Mouse (Mus musculus) embryonic facial prominence, embryonic 15.5 days (tissue): ENCODE data around the gene Olfr1502. TPM values are rescaled to one million over a fixed set of nuclear protein-coding genes. Genes with fewer than 3 reads are reported as not detected.
"Not testable (repeated sequence)": the region's sequence is repeated elsewhere in the genome, so short reads cannot be mapped to it uniquely, and the experiment has no call there.

Experiments used
- ATAC-seq: fragments of 200-750 bp; cut with Nextera tagmentation; 2 replicates; pipeline ENCODE4 v1.8.0; 2017; ENCODE audit warnings: low read depth, moderate TSS enrichment; ENCODE audit not compliant: insufficient number of reproducible peaks, low FRiP score, low TSS enrichment
- H3K27ac ChIP-seq: fragments of 300-500 bp; sonication (generic); replicated peaks from 2 replicates; pipeline ENCODE4 v1.5.1; 2015; ENCODE audit warnings: mild to moderate bottlenecking, inconsistent platforms
- H3K27me3 ChIP-seq: fragments of 300-500 bp; sonication (generic); 2 replicates; pipeline ENCODE4 v1.6.1; 2015; ENCODE audit warnings: inconsistent platforms
- H3K36me3 ChIP-seq: fragments of 300-500 bp; sonication (generic); 2 replicates; pipeline ENCODE4 v1.6.1; 2015; ENCODE audit warnings: mild to moderate bottlenecking, inconsistent platforms
- H3K4me1 ChIP-seq: fragments of 300-500 bp; sonication (generic); 2 replicates; pipeline ENCODE4 v1.6.1; 2015; ENCODE audit warnings: inconsistent platforms
- H3K4me2 ChIP-seq: fragments of 300-500 bp; sonication (generic); replicated peaks from 2 replicates; pipeline ENCODE4 v1.6.1; 2015; ENCODE audit warnings: mild to moderate bottlenecking, inconsistent platforms
- H3K4me3 ChIP-seq: fragments of 300-500 bp; sonication (generic); replicated peaks from 2 replicates; pipeline ENCODE4 v1.5.1; 2015; ENCODE audit warnings: mild to moderate bottlenecking, inconsistent platforms
- H3K9ac ChIP-seq: fragments of 300-500 bp; sonication (generic); 2 replicates; pipeline ENCODE4 v1.6.1; 2015; ENCODE audit warnings: inconsistent platforms
- H3K9me3 ChIP-seq: fragments of 300-500 bp; sonication (generic); replicated peaks from 2 replicates; pipeline ENCODE4 v1.6.1; 2016; ENCODE audit warnings: inconsistent platforms
- WGBS: fragments of 180-500 bp; shearing (Covaris S2); methylation state at CpG from one replicate; pipeline ENCODE4 v1.1.7; 2015; 5-methylcytosine and 5-hydroxymethylcytosine counted together
- polyA plus RNA-seq: library from polyadenylated mRNA; unstranded; fragments of >200 nt; fragmentation: Nextera tagmentation; extraction: Ambion mirVana; gene quantifications from 2 replicates; pipeline ENCODE4 v1.2.1, GENCODE M21; 2015

Olfr1502 gene
- not detected in 2 replicates for polyA plus RNA-seq

GRCm38 (mm10) chr19:13861495-13861894 lies at the start of gene Olfr1502:
Gene Olfr1502, plus strand, starts transcription at chr19:13861795.
- no peaks in the 10 kb centered on the region for H3K36me3 ChIP-seq
- H3K4me1 ChIP-seq = no peaks in the 10 kb centered on the region
- 89% methylated on average over 1 of the region's 1 CpGs for WGBS
- no peak within 1 kb of the TSS for H3K27ac ChIP-seq
- no peak within 1 kb of the TSS for H3K9ac ChIP-seq
- no peaks in the 10 kb centered on the region for H3K27me3 ChIP-seq
- no peak for ATAC-seq
- H3K4me2 ChIP-seq = no peak within 1 kb of the TSS
- no peaks in the 10 kb centered on the region for H3K9me3 ChIP-seq
- H3K4me3 ChIP-seq = no peak within 1 kb of the TSS

GRCm38 (mm10) chr19:13812823-13813222 lies 48.8 kb upstream of the Olfr1502 start:
- no peak overlapping the region for H3K9ac ChIP-seq
- H3K4me1 ChIP-seq = no peaks in the 10 kb centered on the region
- H3K27ac ChIP-seq = no peak overlapping the region
- H3K27me3 ChIP-seq = no peaks in the 10 kb centered on the region
- 56% methylated on average over 2 of the region's 2 CpGs for WGBS
- H3K9me3 ChIP-seq = no peaks in the 10 kb centered on the region
- H3K36me3 ChIP-seq = no peaks in the 10 kb centered on the region
- no peak for ATAC-seq
- H3K4me3 ChIP-seq = no peak overlapping the region
- H3K4me2 ChIP-seq = no peak overlapping the region

DNA sequence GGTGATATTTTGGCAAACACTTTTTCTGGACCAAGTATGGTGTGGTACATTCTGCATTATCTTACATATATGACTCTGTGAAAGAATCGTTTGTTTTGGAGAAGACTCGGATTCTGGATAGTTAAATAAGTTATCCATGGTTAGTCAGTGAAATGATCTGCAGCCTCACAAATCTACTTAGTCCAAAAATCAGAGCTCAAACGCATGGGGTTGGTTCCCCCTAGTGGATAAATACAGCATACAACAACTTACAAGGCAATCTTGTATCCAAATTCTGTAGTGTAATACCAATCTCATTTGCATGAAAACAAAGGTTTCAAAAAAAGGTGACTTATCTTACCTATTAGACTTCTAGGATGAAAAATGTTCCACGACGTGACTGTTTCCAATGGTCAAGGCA lies 42.8 kb upstream of the Olfr1502 start:
- no peak overlapping the region for H3K9ac ChIP-seq
- WGBS = 28% methylated on average over 5 of the region's 5 CpGs
- H3K4me2 ChIP-seq = no peak overlapping the region
- H3K9me3 ChIP-seq = no peaks in the 10 kb centered on the region
- H3K36me3 ChIP-seq = no peaks in the 10 kb centered on the region
- H3K4me3 ChIP-seq = no peak overlapping the region
- no peak overlapping the region for H3K27ac ChIP-seq
- ATAC-seq = no peak
- H3K4me1 ChIP-seq = no peaks in the 10 kb centered on the region
- H3K27me3 ChIP-seq = no peaks in the 10 kb centered on the region

- Histone ChIP-seq H3K9me3 (no peaks in the 10 kb centered on the region), H3K9ac (no peak within 1 kb of the TSS), H3K27me3 (no peaks in the 10 kb centered on the region), H3K4me1 (no peaks in the 10 kb centered on the region), H3K4me3 (no peak within 1 kb of the TSS), H3K4me2 (no peak within 1 kb of the TSS), H3K27ac (no peak within 1 kb of the TSS), H3K36me3 (no peaks in the 10 kb centered on the region)
- ATAC-seq = no peak
Measured at GRCm38 (mm10) chr19:13819347-13819746, 42.2 kb upstream of the Olfr1502 start, which contains the start of gene Olfr1499. Gene Olfr1499, minus strand, starts transcription at chr19:13819447.

- no peaks in the 10 kb centered on the region for H3K4me1 ChIP-seq
- H3K4me3 ChIP-seq = no peak overlapping the region
- no peak overlapping the region for H3K27ac ChIP-seq
- 53% methylated on average over 5 of the region's 5 CpGs for WGBS
- H3K27me3 ChIP-seq = no peaks in the 10 kb centered on the region
- H3K9ac ChIP-seq = no peak overlapping the region
- ATAC-seq = no peak
- H3K36me3 ChIP-seq = no peaks in the 10 kb centered on the region
- H3K9me3 ChIP-seq = no peaks in the 10 kb centered on the region
- no peak overlapping the region for H3K4me2 ChIP-seq
Measured at GRCm38 (mm10) chr19:13820847-13821246, 40.7 kb upstream of the Olfr1502 start.

- Histone ChIP-seq H3K4me1 (no peaks in the 10 kb centered on the region), H3K9me3 (no peaks in the 10 kb centered on the region), H3K4me2 (no peak overlapping the region), H3K27me3 (no peaks in the 10 kb centered on the region), H3K27ac (no peak overlapping the region), H3K4me3 (no peak overlapping the region), H3K36me3 (no peaks in the 10 kb centered on the region), H3K9ac (no peak overlapping the region)
- no peak for ATAC-seq
- 52% methylated on average over 3 of the region's 3 CpGs for WGBS
Measured at GRCm38 (mm10) chr19:13828447-13828846, 33.1 kb upstream of the Olfr1502 start.

- Histone ChIP-seq H3K4me2 (no peak within 1 kb of the TSS), H3K9me3 (no peaks in the 10 kb centered on the region), H3K36me3 (no peaks in the 10 kb centered on the region), H3K4me3 (no peak within 1 kb of the TSS), H3K27me3 (no peaks in the 10 kb centered on the region), H3K4me1 (no peaks in the 10 kb centered on the region), H3K9ac (no peak within 1 kb of the TSS), H3K27ac (no peak within 1 kb of the TSS)
- no peak for ATAC-seq
Measured at GRCm38 (mm10) chr19:13830388-13830787, 31.2 kb upstream of the Olfr1502 start, which contains the start of gene Olfr1500. Gene Olfr1500, minus strand, starts transcription at chr19:13830488.

- not testable (repeated sequence) for H3K27me3 ChIP-seq, H3K4me2 ChIP-seq, H3K36me3 ChIP-seq, H3K4me3 ChIP-seq, H3K27ac ChIP-seq, ATAC-seq, H3K9ac ChIP-seq, H3K9me3 ChIP-seq, H3K4me1 ChIP-seq
Measured at GRCm38 (mm10) chr19:13850592-13850991, 11.0 kb upstream of the Olfr1502 start, which contains the start of gene Olfr1501. Gene Olfr1501, minus strand, starts transcription at chr19:13850692.

GRCm38 (mm10) chr19:13897828-13898227 lies 36.2 kb downstream of the Olfr1502 start, which contains the start of gene Olfr1504:
Gene Olfr1504, minus strand, starts transcription at chr19:13897928.
- WGBS = 57% methylated on average over 1 of the region's 1 CpGs
- H3K4me1 ChIP-seq = no peaks in the 10 kb centered on the region
- H3K36me3 ChIP-seq = no peaks in the 10 kb centered on the region
- H3K27ac ChIP-seq = no peak within 1 kb of the TSS
- no peaks in the 10 kb centered on the region for H3K9me3 ChIP-seq
- no peaks in the 10 kb centered on the region for H3K27me3 ChIP-seq
- no peak within 1 kb of the TSS for H3K4me2 ChIP-seq
- H3K4me3 ChIP-seq = no peak within 1 kb of the TSS
- no peak for ATAC-seq
- H3K9ac ChIP-seq = no peak within 1 kb of the TSS

Other genes starting within 250 kb of the Olfr1502 start
- not detected in 2 replicates for gene Olfr1487, start 244.4 kb upstream of the Olfr1502 start, polyA plus RNA-seq
- gene Olfr1489, start 230.2 kb upstream of the Olfr1502 start, polyA plus RNA-seq = 0.05 TPM in 1 of 2 replicates, not detected in the other
- gene Olfr1490, start 210.7 kb upstream of the Olfr1502 start, polyA plus RNA-seq = not detected in 2 replicates
- gene Olfr1491, start 164.5 kb upstream of the Olfr1502 start, polyA plus RNA-seq = not detected in 2 replicates
- not detected in 2 replicates for gene Olfr1493-ps1, start 138.5 kb upstream of the Olfr1502 start, polyA plus RNA-seq
- not detected in 2 replicates for gene Olfr1494, start 122.1 kb upstream of the Olfr1502 start, polyA plus RNA-seq
- 0.09 TPM in 1 of 2 replicates, not detected in the other for gene Olfr1495, start 97.2 kb upstream of the Olfr1502 start, polyA plus RNA-seq
- not detected in 2 replicates for gene Olfr1496, start 83.9 kb upstream of the Olfr1502 start, polyA plus RNA-seq
- 0.24 TPM in 1 of 2 replicates, not detected in the other for gene Olfr1497, start 63.6 kb upstream of the Olfr1502 start, polyA plus RNA-seq
- gene Olfr1499, start 42.3 kb upstream of the Olfr1502 start, polyA plus RNA-seq = not detected in 2 replicates
- gene Olfr1500, start 31.3 kb upstream of the Olfr1502 start, polyA plus RNA-seq = 0.16 and 0.23 TPM in 2 replicates
- gene Olfr1501, start 11.1 kb upstream of the Olfr1502 start, polyA plus RNA-seq = 0.04 and 0.25 TPM in 2 replicates
- gene Olfr1504, start 36.1 kb downstream of the Olfr1502 start, polyA plus RNA-seq = not detected in 2 replicates
- gene Olfr1505, start 51.7 kb downstream of the Olfr1502 start, polyA plus RNA-seq = not detected in 2 replicates